Mouse (Mus musculus) embryonic facial prominence, embryonic 13.5 days (tissue): Measurements from ENCODE around the gene Cnr2. TPM values are rescaled to one million over a fixed set of nuclear protein-coding genes. Genes with fewer than 3 reads are reported as not detected.
A peak's percentile ranks its signal among the peaks of the same experiment; 100 is the strongest.

Source experiments
- ATAC-seq: fragments of 200-750 bp; cut with Nextera tagmentation; 2 replicates; pipeline ENCODE4 v1.8.0; 2017; ENCODE audit warnings: low read depth; ENCODE audit not compliant: insufficient number of reproducible peaks, insufficient read depth, low FRiP score, low TSS enrichment
- H3K27ac ChIP-seq: fragments of 300-500 bp; sonication (generic); 2 replicates; pipeline ENCODE4 v1.5.1; 2015; ENCODE audit warnings: moderate library complexity, mild to moderate bottlenecking, inconsistent platforms
- H3K27me3 ChIP-seq: fragments of 300-500 bp; sonication (generic); 2 replicates; pipeline ENCODE4 v1.6.1; 2015; ENCODE audit warnings: mild to moderate bottlenecking, inconsistent platforms
- H3K36me3 ChIP-seq: fragments of 300-500 bp; sonication (generic); 2 replicates; pipeline ENCODE4 v1.6.1; 2015; ENCODE audit warnings: mild to moderate bottlenecking, inconsistent platforms
- H3K4me1 ChIP-seq: fragments of 300-500 bp; sonication (generic); 2 replicates; pipeline ENCODE4 v1.6.1; 2015; ENCODE audit warnings: inconsistent platforms
- H3K4me2 ChIP-seq: fragments of 300-500 bp; sonication (generic); 2 replicates; pipeline ENCODE4 v1.6.1; 2015; ENCODE audit warnings: moderate library complexity, mild to moderate bottlenecking, inconsistent platforms
- H3K4me3 ChIP-seq: fragments of 300-500 bp; sonication (generic); 2 replicates; pipeline ENCODE4 v1.5.1; 2015; ENCODE audit warnings: mild to moderate bottlenecking, inconsistent platforms
- H3K9ac ChIP-seq: fragments of 300-500 bp; sonication (generic); 2 replicates; pipeline ENCODE4 v1.6.1; 2015; ENCODE audit warnings: mild to moderate bottlenecking, inconsistent platforms
- H3K9me3 ChIP-seq: fragments of 300-500 bp; sonication (generic); 2 replicates; pipeline ENCODE4 v1.6.1; 2016; ENCODE audit warnings: inconsistent platforms
- WGBS: fragments of 180-500 bp; shearing (Covaris S2); methylation state at CpG from one replicate; pipeline ENCODE4 v1.1.7; 2015; ENCODE audit warnings: mixed read lengths; 5-methylcytosine and 5-hydroxymethylcytosine counted together
- polyA plus RNA-seq: library from polyadenylated mRNA; unstranded; fragments of >200 nt; fragmentation: Nextera tagmentation; extraction: Ambion mirVana; gene quantifications from 2 replicates; pipeline ENCODE4 v1.2.1, GENCODE M21; 2015

Cnr2 gene
- polyA plus RNA-seq, 1 experiment from 2014 or later = 0.51 TPM

GRCm38 (mm10) chr4:135946278-135946658 is 51.1 kb downstream of the Cnr2 start, which contains the start of gene Hmgcl:
Gene Hmgcl (plus strand): TSS chr4:135946448.
- H3K4me1 ChIP-seq = peaks cover 15% of the 10 kb centered on the region

GRCm38 (mm10) chr4:135946659-135947301 is 51.6 kb downstream of the Cnr2 start:
- 0 out of 2 replicates have a peak, but pooled peaks have one; percentile 15 for ATAC-seq
- H3K27ac ChIP-seq = peak overlapping the region; percentile 34; the same call in 1 of the 2 replicates
- peak overlapping the region; percentile 80 for H3K9ac ChIP-seq
- peak overlapping the region; percentile 81 for H3K4me2 ChIP-seq
- peak overlapping the region; percentile 84 for H3K4me3 ChIP-seq
- peaks cover 15% of the 10 kb centered on the region for H3K4me1 ChIP-seq
- no peaks in the 10 kb centered on the region for H3K9me3 ChIP-seq
- peaks cover 15% of the 10 kb centered on the region for H3K36me3 ChIP-seq
- 1% methylated on average over 28 of the region's 28 CpGs for WGBS
- no peaks in the 10 kb centered on the region for H3K27me3 ChIP-seq

More at GRCm38 (mm10) chr4:135946278-135946658, 51.1 kb downstream of the Cnr2 start, which contains the start of gene Hmgcl:
- peak within 1 kb of the TSS; percentile 84 for H3K4me3 ChIP-seq
- peaks cover 11% of the 10 kb centered on the region for H3K36me3 ChIP-seq
- H3K27me3 ChIP-seq = no peaks in the 10 kb centered on the region
- 0% methylated on average over 23 of the region's 23 CpGs for WGBS
- H3K9ac ChIP-seq = peak within 1 kb of the TSS; percentile 80
- no peaks in the 10 kb centered on the region for H3K9me3 ChIP-seq
- H3K4me2 ChIP-seq = peak within 1 kb of the TSS; percentile 81
- peak within 1 kb of the TSS; percentile 34; the same call in 1 of the 2 replicates for H3K27ac ChIP-seq
- peak; percentile 83; the same call in 1 of the 2 replicates for ATAC-seq

GRCm38 (mm10) chr4:135948142-135948541 is 52.9 kb downstream of the Cnr2 start:
- ATAC-seq = no peak
- Histone ChIP-seq H3K4me3 (no peak overlapping the region), H3K27ac (no peak overlapping the region), H3K4me2 (no peak overlapping the region), H3K9me3 (no peaks in the 10 kb centered on the region), H3K9ac (no peak overlapping the region), H3K27me3 (no peaks in the 10 kb centered on the region), H3K4me1 (peaks cover 15% of the 10 kb centered on the region), H3K36me3 (peaks cover 27% of the 10 kb centered on the region)
- 91% methylated on average over 8 of the region's 8 CpGs for WGBS

GRCm38 (mm10) chr4:135949475-135949874 is 54.3 kb downstream of the Cnr2 start:
- Histone ChIP-seq H3K9me3 (no peaks in the 10 kb centered on the region), H3K9ac (no peak overlapping the region), H3K27ac (no peak overlapping the region), H3K4me3 (no peak overlapping the region), H3K27me3 (no peaks in the 10 kb centered on the region), H3K4me1 (peaks cover 15% of the 10 kb centered on the region), H3K36me3 (peaks cover 33% of the 10 kb centered on the region), H3K4me2 (no peak overlapping the region)
- no peak for ATAC-seq
- 89% methylated on average over 10 of the region's 10 CpGs for WGBS

GRCm38 (mm10) chr4:135949911-135950310 is 54.7 kb downstream of the Cnr2 start:
- H3K4me3 ChIP-seq = no peak overlapping the region
- H3K27ac ChIP-seq = no peak overlapping the region
- ATAC-seq = no peak
- 67% methylated on average over 6 of the region's 6 CpGs for WGBS
- peaks cover 15% of the 10 kb centered on the region for H3K4me1 ChIP-seq
- H3K27me3 ChIP-seq = no peaks in the 10 kb centered on the region
- no peaks in the 10 kb centered on the region for H3K9me3 ChIP-seq
- H3K9ac ChIP-seq = no peak overlapping the region
- no peak overlapping the region for H3K4me2 ChIP-seq
- peaks cover 36% of the 10 kb centered on the region for H3K36me3 ChIP-seq

- H3K27ac ChIP-seq = no peak overlapping the region
- H3K4me2 ChIP-seq = no peak overlapping the region
- H3K4me1 ChIP-seq = peaks cover 15% of the 10 kb centered on the region
- no peaks in the 10 kb centered on the region for H3K27me3 ChIP-seq
- H3K4me3 ChIP-seq = no peak overlapping the region
- 84% methylated on average over 6 of the region's 6 CpGs for WGBS
- no peak for ATAC-seq
- H3K9ac ChIP-seq = no peak overlapping the region
- H3K36me3 ChIP-seq = peaks cover 38% of the 10 kb centered on the region
- no peaks in the 10 kb centered on the region for H3K9me3 ChIP-seq
Observed at GRCm38 (mm10) chr4:135950365-135950764, 55.2 kb downstream of the Cnr2 start.

- H3K4me1 ChIP-seq = peaks cover 11% of the 10 kb centered on the region
- 94% methylated on average over 3 of the region's 3 CpGs for WGBS
Observed at GRCm38 (mm10) chr4:135951505-135951904, 56.3 kb downstream of the Cnr2 start.

GRCm38 (mm10) chr4:135953179-135953578 is 58.0 kb downstream of the Cnr2 start:
- H3K27ac ChIP-seq = no peak overlapping the region
- no peak for ATAC-seq
- no peaks in the 10 kb centered on the region for H3K27me3 ChIP-seq
- peaks cover 61% of the 10 kb centered on the region for H3K36me3 ChIP-seq
- no peak overlapping the region for H3K9ac ChIP-seq
- H3K9me3 ChIP-seq = no peaks in the 10 kb centered on the region
- no peak overlapping the region for H3K4me2 ChIP-seq
- H3K4me3 ChIP-seq = no peak overlapping the region
- H3K4me1 ChIP-seq = peaks cover 1% of the 10 kb centered on the region
- WGBS = 88% methylated on average over 3 of the region's 3 CpGs

More at GRCm38 (mm10) chr4:135951505-135951904, 56.3 kb downstream of the Cnr2 start:
- Histone ChIP-seq H3K9ac (no peak overlapping the region), H3K27ac (no peak overlapping the region), H3K4me3 (no peak overlapping the region), H3K27me3 (no peaks in the 10 kb centered on the region), H3K36me3 (peaks cover 47% of the 10 kb centered on the region), H3K9me3 (no peaks in the 10 kb centered on the region), H3K4me2 (no peak overlapping the region)
- ATAC-seq = no peak

GRCm38 (mm10) chr4:135954241-135954640 is 59.0 kb downstream of the Cnr2 start:
- no peaks in the 10 kb centered on the region for H3K4me1 ChIP-seq
- H3K36me3 ChIP-seq = peaks cover 67% of the 10 kb centered on the region
- no peak overlapping the region for H3K4me3 ChIP-seq
- WGBS = 6% methylated on average over 2 of the region's 2 CpGs
- no peak for ATAC-seq
- H3K9me3 ChIP-seq = no peaks in the 10 kb centered on the region
- no peak overlapping the region for H3K4me2 ChIP-seq
- H3K9ac ChIP-seq = no peak overlapping the region
- no peak overlapping the region for H3K27ac ChIP-seq
- no peaks in the 10 kb centered on the region for H3K27me3 ChIP-seq

GRCm38 (mm10) chr4:135955886-135956285 is 60.7 kb downstream of the Cnr2 start:
- no peak overlapping the region for H3K4me2 ChIP-seq
- no peak overlapping the region for H3K27ac ChIP-seq
- H3K4me3 ChIP-seq = no peak overlapping the region
- no peak for ATAC-seq
- peaks cover 80% of the 10 kb centered on the region for H3K36me3 ChIP-seq
- 87% methylated on average over 9 of the region's 9 CpGs for WGBS
- H3K4me1 ChIP-seq = no peaks in the 10 kb centered on the region
- no peaks in the 10 kb centered on the region for H3K27me3 ChIP-seq
- no peaks in the 10 kb centered on the region for H3K9me3 ChIP-seq
- H3K9ac ChIP-seq = no peak overlapping the region

GRCm38 (mm10) chr4:135958354-135958753 is 63.2 kb downstream of the Cnr2 start:
- no peak overlapping the region for H3K9ac ChIP-seq
- H3K4me2 ChIP-seq = no peak overlapping the region
- H3K36me3 ChIP-seq = peaks cover 69% of the 10 kb centered on the region
- H3K4me3 ChIP-seq = no peak overlapping the region
- no peaks in the 10 kb centered on the region for H3K9me3 ChIP-seq
- ATAC-seq = no peak
- no peaks in the 10 kb centered on the region for H3K27me3 ChIP-seq
- peaks cover 3% of the 10 kb centered on the region; the same call in 1 of the 2 replicates for H3K4me1 ChIP-seq
- H3K27ac ChIP-seq = no peak overlapping the region
- WGBS = 62% methylated on average over 8 of the region's 8 CpGs

- Histone ChIP-seq H3K4me1 (peaks cover 17% of the 10 kb centered on the region), H3K4me3 (no peak overlapping the region), H3K27me3 (no peaks in the 10 kb centered on the region), H3K9ac (no peak overlapping the region), H3K9me3 (no peaks in the 10 kb centered on the region), H3K4me2 (no peak overlapping the region), H3K27ac (no peak overlapping the region), H3K36me3 (peaks cover 59% of the 10 kb centered on the region)
- ATAC-seq = no peak
- 20% methylated on average over 5 of the region's 5 CpGs for WGBS
Observed at GRCm38 (mm10) chr4:135960717-135961116, 65.5 kb downstream of the Cnr2 start.
